ENCODE assay signal across 1 mouse cellular context in the genomic region with DNA sequence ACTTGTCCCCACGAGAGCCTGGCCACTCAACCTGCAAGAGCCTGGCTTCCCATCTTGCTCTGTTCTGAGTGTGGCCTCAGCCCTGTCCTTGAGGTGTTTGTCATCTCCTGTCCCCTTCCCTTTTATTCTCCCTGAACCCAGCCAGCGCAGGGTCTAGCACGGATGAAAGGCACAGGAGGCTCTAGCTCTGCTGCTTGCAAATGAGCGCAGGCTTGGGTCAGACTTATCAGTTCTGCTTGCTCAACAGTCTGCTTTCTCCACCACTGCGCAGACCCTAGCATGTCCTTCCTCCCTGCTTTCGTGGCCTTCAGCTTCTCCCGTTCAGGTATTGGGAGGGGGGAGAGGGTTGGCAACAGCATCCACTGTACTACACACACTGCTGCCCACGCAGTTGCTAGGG.
TF ChIP-seq lines count a peak whose summit lies in the region.

No protein-coding gene starts in this region.

TF ChIP-seq in CH12.LX, 34 proteins besides CTCF, POLR2A, EP300 and RAD21:
- TF ChIP-seq NELFE (IDR thresholded peaks at IDR 0.05; ENCODE audit: low read depth, low read length) = no peak
- TF ChIP-seq MAFK (IDR thresholded peaks at IDR 0.05; ENCODE audit: insufficient replicate concordance, low read length) = no peak
- TF ChIP-seq KAT2A (IDR thresholded peaks at IDR 0.05; ENCODE audit: insufficient replicate concordance, low read length) = no peak
- TF ChIP-seq CHD2 (IDR thresholded peaks at IDR 0.05; ENCODE audit: low read length) = no peak
- TF ChIP-seq MYC (IDR thresholded peaks at IDR 0.05; ENCODE audit: low read depth, low read length) = no peak
- no peak for TF ChIP-seq RCOR1 (conservative IDR thresholded peaks at IDR 0.05; ENCODE audit: low read depth, low read length)
- no peak for TF ChIP-seq USF1 (IDR thresholded peaks at IDR 0.05; ENCODE audit: low read depth, low read length)
- TF ChIP-seq MXI1 (IDR thresholded peaks at IDR 0.05; ENCODE audit: low read depth, low read length) = no peak
- no peak for TF ChIP-seq SMC3 (IDR thresholded peaks at IDR 0.05; ENCODE audit: low read depth, low read length)
- no peak for TF ChIP-seq MEF2A (IDR thresholded peaks at IDR 0.05; ENCODE audit: borderline replicate concordance, low read depth, low read length)
- TF ChIP-seq POLR2AphosphoS2 (IDR thresholded peaks at IDR 0.05; ENCODE audit: low read depth, low read length) = no peak
- TF ChIP-seq JUN (IDR thresholded peaks at IDR 0.05; ENCODE audit: insufficient read depth, low read depth, low read length) = no peak
